Mouse (Mus musculus): Measurements from ENCODE around the gene Eef1akmt2. TPM values are rescaled to one million over a fixed set of nuclear protein-coding genes. Genes with fewer than 3 reads are reported as not detected.

Eef1akmt2 gene
- polyA plus RNA-seq, 1 experiment from 2014 or later, result 37.9 TPM

DNA sequence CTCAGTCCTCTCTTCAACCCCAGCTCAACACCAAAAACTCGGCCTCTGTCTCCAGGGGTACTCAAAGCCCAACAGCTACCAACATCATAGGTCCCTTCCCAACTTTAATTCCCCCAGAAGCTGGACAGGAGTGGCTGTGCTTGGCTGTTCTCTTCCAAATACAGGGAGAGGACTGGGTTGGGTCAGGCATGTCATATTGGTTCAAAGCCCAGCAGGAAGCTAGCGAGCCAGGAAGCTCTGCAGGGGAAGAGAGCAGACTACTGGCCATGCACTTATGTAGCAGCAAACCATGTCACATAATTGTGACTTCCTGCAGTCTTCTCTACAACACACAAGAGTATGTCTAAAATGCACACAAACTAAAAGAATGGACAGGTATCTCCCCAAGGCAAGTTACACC, 50.4 kb downstream of the Eef1akmt2 start:
- Histone ChIP-seq H3K9me3 (replicated peaks) (no peaks in the 10 kb centered on the region), H3K27ac (ENCODE audit: poor library complexity, severe bottlenecking) (peak overlapping the region; percentile 74), H3K27me3 (replicated peaks) (no peaks in the 10 kb centered on the region), H3K4me2 (no peak overlapping the region), H3K36me3 (0 out of 2 replicates have a peak, but pooled peaks cover 5% of the 10 kb centered on the region), H3K4me1 (replicated peaks) (peaks cover 78% of the 10 kb centered on the region), H3K4me3 (no peak overlapping the region), H3K9ac (peak overlapping the region; percentile 42; the same call in 1 of the 2 replicates)
- WGBS, result 86% methylated on average over 2 of the region's 2 CpGs
- no peak for ATAC-seq (ENCODE audit: insufficient number of reproducible peaks, low FRiP score)

DNA sequence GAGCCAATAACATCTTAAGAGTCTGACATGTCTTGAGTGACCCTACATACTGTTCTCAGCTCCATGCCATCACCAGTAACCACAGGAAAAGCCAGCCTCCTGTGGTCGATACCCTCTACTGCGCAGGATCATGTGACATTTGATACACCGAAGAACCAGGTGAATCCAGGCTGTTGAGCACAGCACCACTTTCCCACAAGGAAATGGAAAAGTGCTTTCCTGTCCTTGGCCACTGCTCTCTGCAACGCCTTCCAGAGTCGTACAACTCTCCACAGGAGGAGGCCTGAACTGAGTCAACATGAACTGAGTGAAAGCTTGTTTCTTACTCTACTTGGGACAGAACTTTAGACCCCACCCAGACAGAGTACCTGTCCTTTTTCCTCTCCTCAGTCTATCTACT, 51.0 kb downstream of the Eef1akmt2 start:
- ATAC-seq (ENCODE audit: insufficient number of reproducible peaks, low FRiP score), result no peak
- no peaks in the 10 kb centered on the region for H3K9me3 ChIP-seq (replicated peaks)
- no peak overlapping the region for H3K4me3 ChIP-seq
- H3K9ac ChIP-seq, result no peak overlapping the region
- peaks cover 73% of the 10 kb centered on the region for H3K4me1 ChIP-seq (replicated peaks)
- 87% methylated on average over 5 of the region's 5 CpGs for WGBS
- peak overlapping the region; percentile 51; the same call in 1 of the 2 replicates for H3K27ac ChIP-seq (ENCODE audit: poor library complexity, severe bottlenecking)
- no peaks in the 10 kb centered on the region for H3K27me3 ChIP-seq (replicated peaks)
- H3K4me2 ChIP-seq, result no peak overlapping the region
- H3K36me3 ChIP-seq, result 0 out of 2 replicates have a peak, but pooled peaks cover 5% of the 10 kb centered on the region

DNA sequence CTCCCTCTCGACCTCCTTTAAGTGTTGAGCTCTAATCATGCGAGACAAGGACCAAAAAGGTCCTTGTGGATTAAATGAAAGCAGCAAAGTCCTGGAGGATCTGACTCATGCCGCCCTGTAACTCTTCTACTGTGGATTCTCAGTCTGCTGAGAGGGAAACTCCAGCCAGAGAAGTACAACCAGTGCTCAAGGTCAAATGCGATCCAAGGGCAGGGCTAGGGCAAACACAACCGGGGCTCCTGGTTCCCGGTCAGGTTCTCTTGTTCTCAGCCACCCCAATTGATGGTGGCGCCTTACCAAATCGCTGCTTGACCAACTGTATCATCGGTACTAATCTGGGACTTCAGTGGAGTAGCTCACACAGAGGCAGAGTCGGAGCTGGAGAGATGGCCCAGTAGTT, 51.6 kb downstream of the Eef1akmt2 start:
- no peak overlapping the region for H3K9ac ChIP-seq
- 68% methylated on average over 10 of the region's 10 CpGs for WGBS
- H3K4me3 ChIP-seq, result no peak overlapping the region
- H3K27me3 ChIP-seq (replicated peaks), result no peaks in the 10 kb centered on the region
- no peaks in the 10 kb centered on the region for H3K9me3 ChIP-seq (replicated peaks)
- H3K27ac ChIP-seq (ENCODE audit: poor library complexity, severe bottlenecking), result peak overlapping the region; percentile 51
- no peak overlapping the region for H3K4me2 ChIP-seq
- peaks cover 66% of the 10 kb centered on the region for H3K4me1 ChIP-seq (replicated peaks)
- H3K36me3 ChIP-seq, result 0 out of 2 replicates have a peak, but pooled peaks cover 5% of the 10 kb centered on the region
- ATAC-seq (ENCODE audit: insufficient number of reproducible peaks, low FRiP score), result no peak

DNA sequence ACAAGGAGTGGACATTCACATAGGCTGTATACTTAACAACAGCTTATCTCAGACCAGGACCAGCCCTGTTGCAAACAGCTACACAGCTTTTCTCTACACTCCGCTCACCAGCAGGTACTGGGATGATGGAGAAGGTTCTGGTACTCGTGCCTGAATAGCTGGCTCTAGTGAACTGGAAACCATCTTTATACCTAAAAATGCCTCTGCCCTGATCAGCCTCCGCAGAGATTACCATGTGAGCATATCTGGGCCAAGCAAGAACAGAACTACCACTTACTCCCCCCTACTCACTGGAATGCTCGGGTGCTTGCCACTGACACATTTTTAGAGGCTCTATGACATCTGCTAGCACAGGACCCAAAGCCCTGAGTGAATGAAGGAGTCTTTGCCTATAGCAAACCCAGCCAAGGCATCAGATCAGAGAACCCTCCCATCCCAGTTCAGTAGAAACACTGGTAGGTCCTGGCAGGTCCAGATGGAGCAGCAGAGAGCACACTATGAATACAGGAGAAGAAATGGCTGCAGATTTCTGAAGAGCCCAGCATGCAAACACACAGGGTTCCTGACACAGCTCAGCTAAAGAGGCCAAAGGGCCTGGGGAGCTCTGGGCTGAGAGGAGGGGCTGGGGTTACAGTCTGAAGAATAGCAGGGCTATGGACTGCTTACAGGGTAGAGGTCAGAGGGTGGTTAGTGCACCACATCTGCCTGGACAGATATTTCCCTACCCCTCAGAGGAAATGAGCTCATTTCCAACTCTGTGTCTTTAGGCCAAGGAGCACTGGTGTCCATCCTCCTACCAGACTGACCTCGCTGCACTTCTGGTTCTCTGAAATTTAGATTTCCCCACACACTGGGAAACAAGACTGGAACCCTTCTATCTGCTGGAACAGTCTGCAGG, 53.1 kb downstream of the Eef1akmt2 start:
- Histone ChIP-seq H3K36me3 (0 out of 2 replicates have a peak, but pooled peaks cover 5% of the 10 kb centered on the region), H3K4me2 (no peak overlapping the region), H3K27me3 (replicated peaks) (no peaks in the 10 kb centered on the region), H3K4me1 (replicated peaks) (peaks cover 54% of the 10 kb centered on the region), H3K9me3 (replicated peaks) (no peaks in the 10 kb centered on the region), H3K27ac (ENCODE audit: poor library complexity, severe bottlenecking) (peak overlapping the region; percentile 42; the same call in 1 of the 2 replicates), H3K4me3 (no peak overlapping the region), H3K9ac (no peak overlapping the region)
- WGBS, result 72% methylated on average over 5 of the region's 5 CpGs
- ATAC-seq (ENCODE audit: insufficient number of reproducible peaks, low FRiP score), result peak; percentile 26

DNA sequence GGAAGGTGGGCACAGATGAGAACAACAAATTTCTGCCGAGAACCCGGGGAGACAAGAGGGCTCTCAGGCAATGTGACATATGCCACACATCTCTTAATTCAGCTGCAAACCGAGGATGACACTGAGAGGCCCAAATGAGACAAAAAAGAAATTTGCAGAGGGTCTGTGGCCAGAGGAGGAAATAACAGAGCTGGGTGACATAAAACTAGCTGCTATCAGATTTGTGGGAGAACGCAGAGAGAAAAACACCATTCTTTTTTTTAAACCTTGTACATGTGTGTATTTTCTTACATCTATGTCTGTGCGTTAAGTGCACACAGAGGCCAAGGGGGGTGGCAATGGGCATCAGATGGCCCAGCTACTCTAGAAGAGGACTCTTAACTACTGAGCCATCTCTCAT, 57.3 kb downstream of the Eef1akmt2 start:
- H3K27ac ChIP-seq (ENCODE audit: poor library complexity, severe bottlenecking), result no peak overlapping the region
- H3K27me3 ChIP-seq (replicated peaks), result no peaks in the 10 kb centered on the region
- ATAC-seq (ENCODE audit: insufficient number of reproducible peaks, low FRiP score), result no peak
- H3K4me2 ChIP-seq, result no peak overlapping the region
- no peak overlapping the region for H3K4me3 ChIP-seq
- peaks cover 43% of the 10 kb centered on the region for H3K4me1 ChIP-seq (replicated peaks)
- H3K36me3 ChIP-seq, result 0 out of 2 replicates have a peak, but pooled peaks cover 5% of the 10 kb centered on the region
- 89% methylated on average over 5 of the region's 5 CpGs for WGBS
- no peaks in the 10 kb centered on the region for H3K9me3 ChIP-seq (replicated peaks)
- no peak overlapping the region for H3K9ac ChIP-seq

DNA sequence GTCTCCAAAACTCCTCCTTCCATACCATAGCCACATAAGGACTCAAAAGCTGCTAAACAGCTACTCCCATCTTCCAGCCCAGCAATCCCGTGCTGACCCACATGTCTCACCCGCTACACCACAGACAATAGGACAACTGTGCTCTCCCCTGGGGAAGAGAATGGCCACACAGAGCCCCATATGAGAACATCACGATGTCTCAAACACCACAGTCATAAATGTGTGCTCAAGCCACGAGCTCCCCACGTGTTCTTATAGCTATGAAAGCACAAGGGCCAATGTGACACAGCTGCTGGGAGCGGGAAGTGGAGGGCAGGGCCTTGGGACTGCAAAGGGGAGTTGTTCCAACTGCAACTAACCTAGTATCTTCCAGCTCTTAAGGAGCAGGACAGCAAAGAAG, 59.0 kb downstream of the Eef1akmt2 start:
- Histone ChIP-seq H3K9ac (no peak overlapping the region), H3K27me3 (replicated peaks) (no peaks in the 10 kb centered on the region), H3K4me2 (no peak overlapping the region), H3K27ac (ENCODE audit: poor library complexity, severe bottlenecking) (no peak overlapping the region), H3K4me3 (no peak overlapping the region), H3K36me3 (0 out of 2 replicates have a peak, but pooled peaks cover 5% of the 10 kb centered on the region), H3K4me1 (replicated peaks) (peaks cover 36% of the 10 kb centered on the region), H3K9me3 (replicated peaks) (no peaks in the 10 kb centered on the region)
- no peak for ATAC-seq (ENCODE audit: insufficient number of reproducible peaks, low FRiP score)
- WGBS, result 75% methylated on average over 6 of the region's 6 CpGs

DNA sequence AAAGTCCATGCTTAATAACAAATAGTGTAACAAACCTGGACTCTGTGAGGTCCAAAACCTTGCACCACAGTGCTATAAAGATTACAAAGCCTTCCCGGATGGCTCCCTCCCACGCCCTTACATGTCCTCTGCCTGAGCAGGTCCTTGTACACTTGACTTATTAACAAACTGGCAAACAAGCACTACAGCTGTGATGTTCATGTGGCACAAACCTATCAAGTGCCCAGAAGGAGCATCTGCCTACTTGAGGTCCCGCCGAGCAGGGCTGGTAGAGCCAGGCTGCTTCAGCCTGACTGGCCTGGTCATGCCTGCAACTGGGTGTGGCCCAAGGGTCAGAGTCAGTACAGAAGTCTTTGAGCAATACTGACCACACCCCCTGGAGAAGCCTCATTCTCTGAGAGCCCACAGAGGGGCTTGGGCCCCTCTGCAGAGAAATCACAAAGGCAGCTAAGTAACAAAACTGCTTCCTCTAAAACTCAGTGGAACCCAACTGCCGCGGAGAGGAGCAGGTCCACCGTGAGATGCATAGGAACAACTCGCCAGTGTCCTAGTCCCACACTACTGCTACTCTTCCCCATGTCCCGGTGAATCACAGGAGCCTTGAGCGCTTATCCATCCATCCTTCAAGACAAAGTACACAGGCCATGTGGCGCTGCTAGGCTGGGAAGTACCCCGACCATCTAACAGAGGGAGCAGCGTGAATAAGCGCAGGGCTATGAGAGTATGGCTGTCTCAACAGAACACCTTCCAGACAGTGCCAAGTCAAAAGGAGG, 61.8 kb downstream of the Eef1akmt2 start:
- Histone ChIP-seq H3K4me3 (no peak overlapping the region), H3K9me3 (replicated peaks) (no peaks in the 10 kb centered on the region), H3K9ac (no peak overlapping the region), H3K36me3 (no peaks in the 10 kb centered on the region), H3K4me2 (no peak overlapping the region), H3K27me3 (replicated peaks) (no peaks in the 10 kb centered on the region), H3K27ac (ENCODE audit: poor library complexity, severe bottlenecking) (no peak overlapping the region), H3K4me1 (replicated peaks) (peaks cover 64% of the 10 kb centered on the region)
- WGBS, result 87% methylated on average over 14 of the region's 14 CpGs
- no peak for ATAC-seq (ENCODE audit: insufficient number of reproducible peaks, low FRiP score)

DNA sequence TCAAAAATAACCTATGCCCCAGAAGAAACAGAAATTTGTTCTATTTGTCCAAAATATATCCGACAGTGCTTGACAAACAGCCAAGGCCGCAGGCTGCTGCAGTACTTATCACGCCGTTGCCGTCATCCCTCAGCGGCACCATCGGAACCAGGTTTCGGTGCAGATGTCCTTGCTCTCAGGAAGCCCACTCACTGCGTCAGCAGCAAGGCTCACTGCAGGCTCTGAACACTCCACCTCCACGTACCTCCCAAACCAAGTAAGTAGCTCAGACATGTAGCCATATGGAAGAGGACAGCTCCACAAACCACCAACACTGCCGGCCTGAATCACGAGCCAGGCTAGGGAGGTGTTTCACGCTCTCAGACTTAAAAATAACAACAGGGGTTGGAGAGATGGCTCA, 63.6 kb downstream of the Eef1akmt2 start:
- Histone ChIP-seq H3K9me3 (replicated peaks) (no peaks in the 10 kb centered on the region), H3K4me2 (no peak overlapping the region), H3K9ac (no peak overlapping the region), H3K36me3 (no peaks in the 10 kb centered on the region), H3K27ac (ENCODE audit: poor library complexity, severe bottlenecking) (no peak overlapping the region), H3K4me3 (no peak overlapping the region), H3K27me3 (replicated peaks) (no peaks in the 10 kb centered on the region), H3K4me1 (replicated peaks) (peaks cover 73% of the 10 kb centered on the region)
- 82% methylated on average over 13 of the region's 13 CpGs for WGBS
- ATAC-seq (ENCODE audit: insufficient number of reproducible peaks, low FRiP score), result no peak

DNA sequence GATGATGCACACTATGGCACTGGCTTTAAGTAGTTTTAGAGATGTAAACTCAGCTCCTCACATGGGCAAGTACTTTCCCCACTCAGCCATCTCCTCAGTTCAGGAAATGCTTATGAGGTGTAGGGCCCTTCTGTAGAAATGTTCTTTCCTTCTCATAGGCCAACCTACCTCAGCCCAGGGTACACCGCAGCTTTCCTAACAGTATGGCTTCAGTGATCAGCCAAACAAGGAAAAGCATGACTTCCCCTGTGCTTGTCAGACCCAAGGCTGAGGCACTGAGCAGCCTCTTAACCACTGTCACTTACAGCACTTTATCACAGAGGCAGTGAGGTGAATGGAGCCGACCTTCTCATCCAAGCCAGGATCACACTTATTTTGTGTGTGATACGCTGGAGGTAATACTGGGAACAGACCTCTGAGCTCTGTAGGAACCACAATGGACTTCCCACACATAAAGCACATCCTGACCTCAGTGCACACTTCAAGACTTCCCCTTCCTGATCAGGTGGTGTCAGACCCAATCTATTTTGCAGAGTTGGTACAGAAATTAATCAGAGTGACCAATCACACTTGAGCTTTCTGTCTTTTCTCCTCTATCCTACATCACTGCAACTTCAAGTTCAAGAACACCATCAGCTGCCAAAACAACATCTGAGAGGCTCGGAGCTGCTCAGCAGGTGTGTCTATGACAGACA, 64.8 kb downstream of the Eef1akmt2 start:
- H3K27ac ChIP-seq (ENCODE audit: poor library complexity, severe bottlenecking), result peak overlapping the region; percentile 77; the same call in 1 of the 2 replicates
- H3K27me3 ChIP-seq (replicated peaks), result no peaks in the 10 kb centered on the region
- no peaks in the 10 kb centered on the region for H3K36me3 ChIP-seq
- WGBS, result 63% methylated on average over 4 of the region's 4 CpGs
- no peaks in the 10 kb centered on the region for H3K9me3 ChIP-seq (replicated peaks)
- H3K9ac ChIP-seq, result no peak overlapping the region
- H3K4me2 ChIP-seq, result no peak overlapping the region
- peaks cover 67% of the 10 kb centered on the region for H3K4me1 ChIP-seq (replicated peaks)
- H3K4me3 ChIP-seq, result no peak overlapping the region
- no peak for ATAC-seq (ENCODE audit: insufficient number of reproducible peaks, low FRiP score)

DNA sequence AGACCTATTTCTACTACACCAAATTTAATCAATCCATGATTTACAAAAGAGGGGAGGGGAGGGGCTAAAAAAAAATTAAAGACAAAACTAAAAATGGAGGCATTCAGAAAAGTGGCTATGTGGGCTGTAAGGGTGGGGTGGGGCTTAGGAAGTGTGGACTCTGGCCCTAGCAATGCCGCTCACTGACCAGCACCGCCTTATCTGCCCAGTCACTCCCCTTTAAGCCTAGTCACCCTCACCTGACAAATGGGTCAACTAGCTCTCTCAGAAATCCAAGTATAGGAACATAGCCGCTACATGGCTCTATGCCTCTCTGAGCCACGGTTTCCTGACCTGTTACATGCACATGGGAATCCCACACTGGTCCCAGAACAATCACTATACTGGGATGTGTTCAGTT, 65.5 kb downstream of the Eef1akmt2 start:
- Histone ChIP-seq H3K27me3 (replicated peaks) (no peaks in the 10 kb centered on the region), H3K9ac (no peak overlapping the region), H3K27ac (ENCODE audit: poor library complexity, severe bottlenecking) (peak overlapping the region; percentile 77), H3K9me3 (replicated peaks) (no peaks in the 10 kb centered on the region), H3K36me3 (no peaks in the 10 kb centered on the region), H3K4me3 (no peak overlapping the region), H3K4me2 (no peak overlapping the region), H3K4me1 (replicated peaks) (peaks cover 68% of the 10 kb centered on the region)
- WGBS, result 72% methylated on average over 4 of the region's 4 CpGs
- ATAC-seq (ENCODE audit: insufficient number of reproducible peaks, low FRiP score), result no peak
